Mouse (Mus musculus) heart, embryonic 14.5 days (tissue): ENCODE measurements around the gene Mien1. TPM values are rescaled to one million over a fixed set of nuclear protein-coding genes. Genes with fewer than 3 reads are reported as not detected.

ENCODE experiments used
- ATAC-seq: fragments of 200-750 bp; cut with Nextera tagmentation; 2 replicates; pipeline ENCODE4 v1.8.0; 2017; ENCODE audit warnings: low read depth, moderate TSS enrichment; ENCODE audit not compliant: insufficient number of reproducible peaks, insufficient read depth, low FRiP score
- H3K27ac ChIP-seq, 2 experiments: fragments of 200-500 bp in 1 of 2; fragments of 300-500 bp in 1 of 2; sonication (generic) in 1 of 2; replicated peaks in 1 of 2; 2 replicates each; pipeline ENCODE4 v1.5.1; 2012 to 2014; ENCODE audit warnings: low read depth in 2 of 2, low read length in 2 of 2, control low read depth in 1 of 2, mild to moderate bottlenecking in 1 of 2, mixed read lengths in 1 of 2; ENCODE audit not compliant: control insufficient read depth in 1 of 2, insufficient read depth in 1 of 2
- H3K27me3 ChIP-seq: fragments of 300-500 bp; sonication (generic); 2 replicates; pipeline ENCODE4 v1.6.1; 2014; ENCODE audit warnings: mild to moderate bottlenecking, low read length, control low read depth; ENCODE audit not compliant: control insufficient read depth, insufficient read depth
- H3K36me3 ChIP-seq: fragments of 300-500 bp; sonication (generic); 2 replicates; pipeline ENCODE4 v1.6.1; 2014; ENCODE audit warnings: mild to moderate bottlenecking, control low read depth, low read length, mixed read lengths; ENCODE audit not compliant: control insufficient read depth, insufficient read depth
- H3K4me1 ChIP-seq, 2 experiments: fragments of 200-500 bp in 1 of 2; fragments of 300-500 bp in 1 of 2; sonication (generic) in 1 of 2; 2 replicates each; pipeline ENCODE4 v1.6.1; 2012 to 2014; ENCODE audit warnings: low read length in 2 of 2, control low read depth in 1 of 2, mixed read lengths in 1 of 2; ENCODE audit not compliant: control insufficient read depth in 2 of 2, insufficient read depth in 2 of 2
- H3K4me2 ChIP-seq: fragments of 300-500 bp; sonication (generic); 2 replicates; pipeline ENCODE4 v1.6.1; 2014; ENCODE audit warnings: mild to moderate bottlenecking, low read length
- H3K4me3 ChIP-seq, 2 experiments: fragments of 200-500 bp in 1 of 2; fragments of 300-500 bp in 1 of 2; sonication (generic) in 1 of 2; 2 replicates each; pipeline ENCODE4 v1.5.1; 2012 to 2014; ENCODE audit warnings: low read length in 2 of 2, mild to moderate bottlenecking in 2 of 2, control low read depth in 1 of 2, low read depth in 1 of 2, moderate library complexity in 1 of 2; ENCODE audit not compliant: control insufficient read depth in 1 of 2, insufficient read depth in 1 of 2
- H3K9ac ChIP-seq: fragments of 300-500 bp; sonication (generic); 2 replicates; pipeline ENCODE4 v1.6.1; 2014; ENCODE audit warnings: mild to moderate bottlenecking, low read length
- H3K9me3 ChIP-seq: fragments of 300-500 bp; sonication (generic); 2 replicates; pipeline ENCODE4 v1.6.1; 2016; ENCODE audit warnings: low read length, control low read depth; ENCODE audit not compliant: control insufficient read depth
- WGBS: fragments of 180-500 bp; shearing (Covaris S2); extraction: QIAGEN DNeasy Blood & Tissue Kit; methylation state at CpG from one replicate; pipeline ENCODE4 v1.1.7; 2014; 5-methylcytosine and 5-hydroxymethylcytosine counted together
- polyA plus RNA-seq: library from polyadenylated mRNA; unstranded; fragments of >200 nt; fragmentation: Nextera tagmentation; extraction: Ambion mirVana; gene quantifications from 2 replicates; pipeline ENCODE4 v1.2.1, GENCODE M21; 2014

Mien1 gene
- polyA plus RNA-seq, 1 experiment from 2014 or later, result 138 TPM

DNA sequence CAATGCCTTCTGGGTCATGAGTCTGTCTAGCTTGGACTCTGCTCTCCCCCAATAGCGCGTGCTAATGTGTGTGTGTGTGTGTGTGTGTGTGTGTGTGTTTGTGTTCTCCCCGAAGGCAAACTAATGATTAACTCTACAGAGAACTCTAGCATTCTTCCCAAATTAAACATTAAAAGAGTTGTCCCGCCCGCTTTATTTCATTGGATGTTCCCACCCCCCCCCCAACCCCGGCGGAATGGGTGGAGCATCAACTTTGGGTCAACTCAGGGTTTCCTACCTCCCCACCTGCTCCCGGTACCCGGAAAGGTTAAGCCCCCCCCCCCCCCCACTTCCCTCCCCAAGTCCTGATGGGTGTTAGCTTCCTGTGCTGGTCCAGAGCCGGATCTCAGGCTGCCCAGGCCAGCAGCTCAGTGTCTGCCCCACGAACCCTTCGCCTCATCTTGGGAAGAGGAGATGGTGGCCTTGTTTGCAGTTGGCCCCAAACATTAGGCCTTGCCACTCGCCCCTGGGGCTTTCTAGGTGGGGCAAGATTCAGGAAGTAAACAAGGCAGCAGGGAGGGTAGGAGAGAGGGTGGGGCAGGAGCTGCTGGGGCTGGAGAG is 9.5 kb upstream of the Mien1 start:
- Histone ChIP-seq H3K9me3 (no peaks in the 10 kb centered on the region), H3K4me2 (no peak overlapping the region), H3K9ac (no peak overlapping the region), H3K27me3 (no peaks in the 10 kb centered on the region), H3K4me1 (peaks cover 9 to 23% of the 10 kb centered on the region in 2 experiments), H3K36me3 (no peaks in the 10 kb centered on the region), H3K4me3 (no peak overlapping the region), H3K27ac (no peak overlapping the region)
- ATAC-seq, result no peak
- WGBS, result 60% methylated on average over 13 of the region's 13 CpGs

DNA sequence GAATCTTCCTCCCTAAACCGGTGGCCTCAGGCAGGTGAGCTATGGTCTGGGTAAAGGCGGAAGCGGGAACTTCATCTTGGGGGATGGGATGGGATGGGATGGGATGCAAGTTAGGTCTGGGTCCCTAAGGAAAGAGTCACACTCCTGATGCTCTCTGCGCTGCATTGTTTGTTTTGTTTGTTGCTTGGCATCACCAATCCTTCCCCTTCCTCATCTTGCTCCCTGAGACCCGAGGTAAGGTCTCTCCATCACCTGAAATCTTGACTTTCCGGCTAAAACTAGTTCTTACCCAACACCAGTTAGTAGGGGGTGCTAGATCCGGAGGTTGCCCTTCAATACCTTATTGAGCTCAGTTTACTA is 8.7 kb upstream of the Mien1 start:
- Histone ChIP-seq H3K4me1 (peaks cover 9 to 23% of the 10 kb centered on the region in 2 experiments), H3K36me3 (no peaks in the 10 kb centered on the region), H3K4me3 (peak overlapping the region in 1 of 2 experiments; percentile 28; a peak in 1 of 4 replicates), H3K4me2 (peak overlapping the region; percentile 65), H3K27me3 (no peaks in the 10 kb centered on the region), H3K9me3 (no peaks in the 10 kb centered on the region), H3K9ac (peak overlapping the region; percentile 57; the same call in 1 of the 2 replicates), H3K27ac (no peak overlapping the region)
- ATAC-seq, result no peak
- WGBS, result 13% methylated on average over 7 of the region's 7 CpGs

DNA sequence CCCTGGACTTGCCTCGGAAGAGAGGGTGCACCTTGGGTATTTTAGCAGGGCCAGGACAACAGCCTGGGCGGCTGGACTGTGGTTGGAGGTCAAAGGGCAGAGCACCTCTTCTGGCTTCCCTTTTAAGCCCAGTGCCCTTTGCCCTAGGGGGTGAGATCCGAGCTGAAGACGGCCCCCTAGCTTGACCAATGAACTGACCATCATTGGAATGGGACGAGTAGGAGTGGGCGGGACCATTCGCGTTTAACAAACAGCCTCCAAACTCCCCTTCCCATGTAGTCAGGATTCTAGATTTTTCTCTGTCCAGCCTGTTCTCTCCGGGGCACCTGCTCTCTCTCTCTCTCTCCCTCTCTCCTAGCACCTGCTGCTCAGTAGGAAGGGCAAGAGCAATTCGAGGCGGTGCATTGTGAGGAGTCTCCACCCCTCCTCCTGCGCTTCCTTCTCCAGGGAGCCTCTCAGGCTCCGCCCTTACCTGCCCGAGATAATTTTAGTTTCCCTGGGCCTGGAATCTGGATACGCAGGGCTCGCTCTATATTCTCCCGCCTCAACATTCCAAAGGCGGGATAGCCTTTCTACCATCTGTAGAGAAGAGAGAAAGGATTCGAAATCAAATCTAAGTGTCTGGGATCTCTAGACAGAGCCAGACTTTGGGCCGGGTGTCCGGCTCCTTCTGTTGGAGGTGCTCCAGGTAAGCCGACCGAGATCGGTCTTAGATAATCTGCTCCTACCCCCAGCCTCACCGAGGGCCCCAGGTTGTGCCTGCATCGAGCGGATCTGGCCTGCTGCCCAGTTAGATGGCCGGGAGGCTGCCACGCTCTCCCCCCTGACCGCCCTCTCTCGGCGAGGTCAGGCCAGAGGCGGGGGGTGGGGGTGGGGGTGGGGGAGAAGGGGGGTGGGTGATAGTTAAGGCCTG is 8.0 kb upstream of the Mien1 start:
- Histone ChIP-seq H3K9me3 (no peaks in the 10 kb centered on the region), H3K4me3 (peak overlapping the region; percentile 22 to 28; a peak in 3 of 4 replicates), H3K27ac (no peak overlapping the region), H3K9ac (peak overlapping the region; percentile 57), H3K36me3 (no peaks in the 10 kb centered on the region), H3K4me1 (peaks cover 9 to 23% of the 10 kb centered on the region in 2 experiments), H3K4me2 (peak overlapping the region; percentile 65), H3K27me3 (no peaks in the 10 kb centered on the region)
- 3% methylated on average over 33 of the region's 33 CpGs for WGBS
- no peak for ATAC-seq

DNA sequence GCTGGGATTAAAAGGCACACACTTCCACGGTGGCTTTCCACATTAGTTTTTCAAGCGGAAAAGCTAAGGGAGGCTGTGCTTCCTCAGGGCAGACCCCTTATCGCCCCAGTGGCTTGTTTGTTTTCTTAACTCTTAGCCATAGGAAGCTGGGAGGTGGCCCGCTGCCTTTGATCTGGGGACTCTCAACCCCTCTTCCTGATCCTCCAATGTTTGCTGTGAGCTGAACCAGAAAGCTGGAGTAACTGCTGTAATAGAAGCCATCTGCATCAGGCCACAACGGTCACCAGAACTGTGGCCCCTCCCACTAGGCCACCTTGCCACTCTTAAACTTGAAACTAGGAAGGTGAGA is 7.4 kb upstream of the Mien1 start, which contains the start of gene Grb7:
Gene Grb7 (plus strand): TSS at position 182 of the 349 bp plus-strand sequence.
- Histone ChIP-seq H3K27me3 (no peaks in the 10 kb centered on the region), H3K4me1 (peaks cover 9 to 23% of the 10 kb centered on the region in 2 experiments), H3K27ac (no peak within 1 kb of the TSS), H3K9ac (peak within 1 kb of the TSS; percentile 57), H3K4me3 (peak within 1 kb of the TSS; percentile 22 to 28; a peak in 3 of 4 replicates), H3K4me2 (peak within 1 kb of the TSS; percentile 65), H3K9me3 (no peaks in the 10 kb centered on the region), H3K36me3 (no peaks in the 10 kb centered on the region)
- 35% methylated on average over 5 of the region's 5 CpGs for WGBS
- no peak for ATAC-seq

DNA sequence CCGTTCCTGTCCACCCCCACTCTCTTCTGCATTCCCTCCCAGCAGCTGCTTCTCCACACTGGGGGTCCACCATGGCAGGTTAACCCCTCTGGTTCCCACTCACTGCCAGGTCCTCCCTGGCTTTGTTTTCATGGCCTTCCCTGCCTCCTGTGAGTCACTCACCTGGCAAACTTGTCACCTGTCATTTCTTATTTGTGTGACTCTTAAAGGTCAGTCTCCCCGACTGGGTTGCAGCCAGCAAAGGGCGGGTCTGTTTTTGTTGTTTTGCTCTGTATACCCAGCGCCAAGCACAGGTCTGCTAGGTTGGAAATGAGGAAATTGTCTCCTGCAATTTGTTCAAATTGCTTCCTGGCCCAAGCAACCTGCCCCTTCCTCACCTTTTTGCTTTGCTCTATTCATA is 6.9 kb upstream of the Mien1 start:
- Histone ChIP-seq H3K4me1 (peaks cover 9 to 23% of the 10 kb centered on the region in 2 experiments), H3K27ac (no peak overlapping the region), H3K9me3 (no peaks in the 10 kb centered on the region), H3K9ac (no peak overlapping the region), H3K36me3 (no peaks in the 10 kb centered on the region), H3K4me3 (no peak overlapping the region), H3K4me2 (no peak overlapping the region), H3K27me3 (no peaks in the 10 kb centered on the region)
- WGBS, result 70% methylated on average over 4 of the region's 4 CpGs
- no peak for ATAC-seq

DNA sequence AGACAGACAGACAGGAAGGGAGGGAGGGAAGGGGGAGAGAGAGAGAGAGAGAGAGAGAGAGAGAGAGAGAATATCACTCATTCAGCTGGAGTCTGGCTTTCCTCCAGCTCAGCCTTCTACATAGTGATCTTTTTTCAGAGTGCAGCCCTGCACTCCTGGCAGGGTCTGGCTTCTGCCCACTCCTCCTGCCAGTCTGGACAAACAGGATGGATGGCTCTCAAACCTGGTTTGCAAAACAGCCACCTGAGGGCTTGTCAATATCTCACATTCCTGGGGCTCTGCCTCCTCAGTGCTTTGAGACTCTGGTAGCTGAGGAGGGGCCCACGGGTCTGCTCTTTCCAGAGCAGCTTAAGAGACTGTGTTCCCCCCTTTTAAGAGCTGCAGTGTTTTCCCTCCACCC is 6.4 kb upstream of the Mien1 start:
- Histone ChIP-seq H3K4me3 (no peak overlapping the region), H3K4me2 (no peak overlapping the region), H3K9me3 (no peaks in the 10 kb centered on the region), H3K4me1 (peaks cover 9 to 23% of the 10 kb centered on the region in 2 experiments), H3K27ac (no peak overlapping the region), H3K9ac (no peak overlapping the region), H3K27me3 (no peaks in the 10 kb centered on the region), H3K36me3 (no peaks in the 10 kb centered on the region)
- no peak for ATAC-seq
- 25% methylated on average over 1 of the region's 1 CpGs for WGBS

DNA sequence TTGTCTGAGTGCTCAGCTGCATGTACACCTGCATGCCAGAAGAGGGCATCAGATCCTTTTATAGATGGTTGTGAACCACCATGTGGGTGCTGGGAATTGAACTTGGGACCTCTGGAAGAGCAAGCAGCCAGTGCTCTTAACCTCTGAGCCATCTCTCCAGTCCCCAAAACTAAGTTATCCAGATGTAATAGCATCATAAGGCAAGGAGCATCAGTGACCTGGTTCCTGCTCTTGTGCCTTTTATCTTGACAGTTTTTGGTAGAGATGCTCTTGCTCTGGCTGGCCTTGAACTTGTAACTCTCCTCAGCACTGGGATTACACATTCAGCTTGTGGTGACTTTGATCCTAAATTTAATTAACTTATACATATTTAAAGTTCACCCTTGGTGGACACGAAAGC is 4.9 kb upstream of the Mien1 start:
- Histone ChIP-seq H3K4me2 (no peak overlapping the region), H3K4me3 (no peak overlapping the region), H3K4me1 (peaks cover 9 to 23% of the 10 kb centered on the region in 2 experiments), H3K27ac (no peak overlapping the region), H3K9me3 (no peaks in the 10 kb centered on the region), H3K27me3 (no peaks in the 10 kb centered on the region), H3K9ac (no peak overlapping the region), H3K36me3 (no peaks in the 10 kb centered on the region)
- ATAC-seq, result no peak
- WGBS, result 100% methylated on average over 1 of the region's 1 CpGs
